Mouse (Mus musculus) midbrain, embryonic 15.5 days (tissue): ENCODE results near the gene Hmga1. TPM values are rescaled to one million over a fixed set of nuclear protein-coding genes. Genes with fewer than 3 reads are reported as not detected.
A peak's percentile ranks its signal among the peaks of the same experiment; 100 is the strongest.

Experiments used
- ATAC-seq: fragments of 200-750 bp; cut with Nextera tagmentation; replicated peaks from 2 replicates; pipeline ENCODE4 v1.8.0; 2017; ENCODE audit warnings: moderate TSS enrichment
- H3K27ac ChIP-seq: fragments of 300-500 bp; sonication (generic); 2 replicates; pipeline ENCODE4 v1.5.1; 2015; ENCODE audit warnings: mild to moderate bottlenecking, inconsistent platforms
- H3K27me3 ChIP-seq: fragments of 300-500 bp; sonication (generic); replicated peaks from 2 replicates; pipeline ENCODE4 v1.6.1; 2015; ENCODE audit warnings: inconsistent platforms
- H3K36me3 ChIP-seq: fragments of 300-500 bp; sonication (generic); replicated peaks from 2 replicates; pipeline ENCODE4 v1.6.1; 2015; ENCODE audit warnings: inconsistent platforms
- H3K4me1 ChIP-seq: fragments of 300-500 bp; sonication (generic); 2 replicates; pipeline ENCODE4 v1.6.1; 2015; ENCODE audit warnings: inconsistent platforms
- H3K4me2 ChIP-seq: fragments of 300-500 bp; sonication (generic); 2 replicates; pipeline ENCODE4 v1.6.1; 2015; ENCODE audit warnings: inconsistent platforms, mild to moderate bottlenecking, moderate library complexity
- H3K4me3 ChIP-seq: fragments of 300-500 bp; sonication (generic); 2 replicates; pipeline ENCODE4 v1.5.1; 2015; ENCODE audit warnings: mild to moderate bottlenecking, inconsistent platforms
- H3K9ac ChIP-seq: fragments of 300-500 bp; sonication (generic); 2 replicates; pipeline ENCODE4 v1.6.1; 2015; ENCODE audit warnings: mild to moderate bottlenecking, inconsistent platforms
- H3K9me3 ChIP-seq: fragments of 300-500 bp; sonication (generic); 2 replicates; pipeline ENCODE4 v1.6.1; 2016; ENCODE audit warnings: inconsistent platforms
- WGBS: fragments of 180-500 bp; shearing (Covaris S2); methylation state at CpG from one replicate; pipeline ENCODE4 v1.1.7; 2015; ENCODE audit warnings: mixed read lengths; 5-methylcytosine and 5-hydroxymethylcytosine counted together
- polyA plus RNA-seq: library from polyadenylated mRNA; unstranded; fragments of >200 nt; fragmentation: Nextera tagmentation; extraction: Ambion mirVana; gene quantifications from 2 replicates; pipeline ENCODE4 v1.2.1, GENCODE M21; 2015

Hmga1 gene
- 138 and 141 TPM in 2 replicates for polyA plus RNA-seq

GRCm38 (mm10) chr17:27556315-27557011 lies at the start of gene Hmga1:
Gene Hmga1 (plus strand): TSS chr17:27556497.
- H3K9me3 ChIP-seq = no peaks in the 10 kb centered on the region
- WGBS = under 1% methylated on average over 79 of the region's 79 CpGs
- peak; percentile 77 for ATAC-seq

GRCm38 (mm10) chr17:27506871-27507590 lies 49.3 kb upstream of the Hmga1 start:
- H3K4me1 ChIP-seq = peaks cover 62% of the 10 kb centered on the region
- ATAC-seq = no peak
- WGBS = 78% methylated on average over 7 of the region's 7 CpGs

More at GRCm38 (mm10) chr17:27556315-27557011, at the start of gene Hmga1:
- 0 out of 2 replicates have a peak, but pooled peaks cover 5% of the 10 kb centered on the region for H3K27me3 ChIP-seq
- H3K9ac ChIP-seq = peak within 1 kb of the TSS; percentile 89
- no peaks in the 10 kb centered on the region for H3K36me3 ChIP-seq
- H3K27ac ChIP-seq = peak within 1 kb of the TSS; percentile 93
- H3K4me1 ChIP-seq = peaks cover 35% of the 10 kb centered on the region
- H3K4me3 ChIP-seq = peak within 1 kb of the TSS; percentile 84
- peak within 1 kb of the TSS; percentile 86 for H3K4me2 ChIP-seq

GRCm38 (mm10) chr17:27507591-27507945 lies 48.7 kb upstream of the Hmga1 start:
- Histone ChIP-seq H3K4me3 (no peak overlapping the region), H3K9me3 (no peaks in the 10 kb centered on the region), H3K36me3 (no peaks in the 10 kb centered on the region), H3K4me1 (peaks cover 58% of the 10 kb centered on the region), H3K27me3 (peaks cover 4% of the 10 kb centered on the region; the same call in 1 of the 2 replicates), H3K9ac (no peak overlapping the region), H3K4me2 (no peak overlapping the region), H3K27ac (no peak overlapping the region)
- 77% methylated on average over 7 of the region's 7 CpGs for WGBS
- no peak for ATAC-seq

More at GRCm38 (mm10) chr17:27506871-27507590, 49.3 kb upstream of the Hmga1 start:
- peaks cover 4% of the 10 kb centered on the region; the same call in 1 of the 2 replicates for H3K27me3 ChIP-seq
- H3K27ac ChIP-seq = no peak overlapping the region
- no peak overlapping the region for H3K4me2 ChIP-seq
- H3K4me3 ChIP-seq = no peak overlapping the region
- no peak overlapping the region for H3K9ac ChIP-seq
- no peaks in the 10 kb centered on the region for H3K36me3 ChIP-seq
- H3K9me3 ChIP-seq = no peaks in the 10 kb centered on the region

- ATAC-seq = no peak
- Histone ChIP-seq H3K4me2 (no peak overlapping the region), H3K4me1 (peaks cover 55% of the 10 kb centered on the region), H3K27ac (no peak overlapping the region), H3K4me3 (no peak overlapping the region), H3K9me3 (no peaks in the 10 kb centered on the region), H3K36me3 (no peaks in the 10 kb centered on the region), H3K9ac (no peak overlapping the region), H3K27me3 (peaks cover 4% of the 10 kb centered on the region; the same call in 1 of the 2 replicates)
- 48% methylated on average over 12 of the region's 12 CpGs for WGBS
Measured at GRCm38 (mm10) chr17:27508002-27508401, 48.3 kb upstream of the Hmga1 start.

- Histone ChIP-seq H3K4me2 (no peak overlapping the region), H3K9ac (no peak overlapping the region), H3K27ac (no peak overlapping the region), H3K27me3 (peaks cover 4% of the 10 kb centered on the region; the same call in 1 of the 2 replicates), H3K36me3 (no peaks in the 10 kb centered on the region), H3K4me3 (no peak overlapping the region), H3K4me1 (peaks cover 52% of the 10 kb centered on the region), H3K9me3 (no peaks in the 10 kb centered on the region)
- ATAC-seq = no peak
- 61% methylated on average over 5 of the region's 5 CpGs for WGBS
Measured at GRCm38 (mm10) chr17:27508513-27508912, 47.8 kb upstream of the Hmga1 start.

GRCm38 (mm10) chr17:27509056-27509455 lies 47.2 kb upstream of the Hmga1 start:
- no peak for ATAC-seq
- H3K4me3 ChIP-seq = no peak overlapping the region
- WGBS = 79% methylated on average over 5 of the region's 5 CpGs
- H3K9me3 ChIP-seq = no peaks in the 10 kb centered on the region
- no peak overlapping the region for H3K27ac ChIP-seq
- H3K9ac ChIP-seq = no peak overlapping the region
- H3K27me3 ChIP-seq = peaks cover 8% of the 10 kb centered on the region
- peaks cover 53% of the 10 kb centered on the region for H3K4me1 ChIP-seq
- H3K4me2 ChIP-seq = no peak overlapping the region
- no peaks in the 10 kb centered on the region for H3K36me3 ChIP-seq

GRCm38 (mm10) chr17:27510258-27511124 lies 45.8 kb upstream of the Hmga1 start:
- no peak for ATAC-seq
- peak overlapping the region; percentile 80 for H3K4me2 ChIP-seq
- no peaks in the 10 kb centered on the region for H3K9me3 ChIP-seq
- peaks cover 20% of the 10 kb centered on the region for H3K27me3 ChIP-seq
- WGBS = 53% methylated on average over 9 of the region's 9 CpGs
- no peaks in the 10 kb centered on the region for H3K36me3 ChIP-seq
- peak overlapping the region; percentile 31 for H3K9ac ChIP-seq
- H3K4me1 ChIP-seq = peaks cover 50% of the 10 kb centered on the region
- no peak overlapping the region; the same call in 1 of the 2 replicates for H3K4me3 ChIP-seq
- no peak overlapping the region for H3K27ac ChIP-seq

- H3K36me3 ChIP-seq = no peaks in the 10 kb centered on the region
- 0 out of 2 replicates have a peak, but pooled peaks have one; percentile 12 for ATAC-seq
- H3K9ac ChIP-seq = peak overlapping the region; percentile 72; the same call in 1 of the 2 replicates
- H3K4me2 ChIP-seq = peak overlapping the region; percentile 80
- peak overlapping the region; percentile 58 for H3K4me3 ChIP-seq
- H3K9me3 ChIP-seq = no peaks in the 10 kb centered on the region
- peak overlapping the region; percentile 70; the same call in 1 of the 2 replicates for H3K27ac ChIP-seq
- peaks cover 21% of the 10 kb centered on the region for H3K27me3 ChIP-seq
- H3K4me1 ChIP-seq = peaks cover 42% of the 10 kb centered on the region
- 85% methylated on average over 7 of the region's 7 CpGs for WGBS
Measured at GRCm38 (mm10) chr17:27511125-27511735, 45.1 kb upstream of the Hmga1 start.

GRCm38 (mm10) chr17:27511865-27512618 lies 44.3 kb upstream of the Hmga1 start:
- peak; percentile 46 for ATAC-seq
- peak overlapping the region; percentile 70 for H3K27ac ChIP-seq
- whole genome bisulfite sequencing = under 1% methylated on average over 62 of the region's 64 CpGs
- H3K36me3 ChIP-seq = no peaks in the 10 kb centered on the region
- H3K4me3 ChIP-seq = peak overlapping the region; percentile 58
- H3K9me3 ChIP-seq = no peaks in the 10 kb centered on the region
- H3K4me1 ChIP-seq = peaks cover 41% of the 10 kb centered on the region
- peak overlapping the region; percentile 80 for H3K4me2 ChIP-seq
- peak overlapping the region; percentile 72 for H3K9ac ChIP-seq
- H3K27me3 ChIP-seq = peaks cover 21% of the 10 kb centered on the region

- Histone ChIP-seq H3K27ac (peak overlapping the region; percentile 70), H3K9me3 (no peaks in the 10 kb centered on the region), H3K4me2 (peak overlapping the region; percentile 80), H3K36me3 (no peaks in the 10 kb centered on the region), H3K9ac (peak overlapping the region; percentile 72), H3K4me1 (peaks cover 43% of the 10 kb centered on the region), H3K4me3 (peak overlapping the region; percentile 58), H3K27me3 (peaks cover 21% of the 10 kb centered on the region)
- WGBS = under 1% methylated on average over 75 of the region's 78 CpGs
- ATAC-seq = peak; percentile 10; the same call in 1 of the 2 replicates
Measured at GRCm38 (mm10) chr17:27512619-27513161, 43.6 kb upstream of the Hmga1 start.
